Mouse (Mus musculus) ES-E14 (cell line): ENCODE data around the gene Rps7.

Experiments
- CHD2 ChIP-seq: IDR thresholded peaks from 2 replicates; pipeline ENCODE4 v1.6.1; 2014; ENCODE audit warnings: mild to moderate bottlenecking, low read depth, low read length, inconsistent platforms
- HCFC1 ChIP-seq: IDR thresholded peaks from 2 replicates; pipeline ENCODE4 v1.6.1; 2012; ENCODE audit warnings: low read length, inconsistent platforms, borderline replicate concordance; ENCODE audit not compliant: insufficient read depth
- MAFK ChIP-seq: IDR thresholded peaks from 2 replicates; pipeline ENCODE4 v1.6.1; 2014; ENCODE audit warnings: mild to moderate bottlenecking, low read depth, low read length, inconsistent platforms; ENCODE audit not compliant: insufficient read depth
- ZC3H11A ChIP-seq: IDR thresholded peaks from 2 replicates; pipeline ENCODE4 v1.6.1; 2012; ENCODE audit warnings: low read depth, mild to moderate bottlenecking, inconsistent platforms, low read length, borderline replicate concordance
- ZNF384 ChIP-seq: IDR thresholded peaks from 2 replicates; pipeline ENCODE4 v1.6.1; 2012; ENCODE audit warnings: low read depth, low read length, inconsistent platforms

- no peak for TF ChIP-seq HCFC1
- TF ChIP-seq ZC3H11A, result no peak
- TF ChIP-seq ZNF384, result no peak
- no peak for TF ChIP-seq MAFK
- TF ChIP-seq CHD2, result no peak
Observed at GRCm38 (mm10) chr12:28607546-28608305, 28.0 kb downstream of the Rps7 start.
